Mouse (Mus musculus) cortical plate, adult 2 months (tissue): ENCODE measurements around the gene Syk.

Experiments used
- CTCF ChIP-seq: fragments of 200-500 bp; IDR thresholded peaks from 2 replicates; pipeline ENCODE4 v1.5.1; 2011; ENCODE audit warnings: mild to moderate bottlenecking, control low read depth, low read length; ENCODE audit not compliant: insufficient read depth; ENCODE audit errors: extremely low read depth
- POLR2A ChIP-seq: fragments of 200-500 bp; IDR thresholded peaks from 2 replicates; pipeline ENCODE4 v1.6.1; 2011; ENCODE audit warnings: mild to moderate bottlenecking, low read length, control low read depth; ENCODE audit not compliant: insufficient read depth; ENCODE audit errors: extremely low read depth

DNA sequence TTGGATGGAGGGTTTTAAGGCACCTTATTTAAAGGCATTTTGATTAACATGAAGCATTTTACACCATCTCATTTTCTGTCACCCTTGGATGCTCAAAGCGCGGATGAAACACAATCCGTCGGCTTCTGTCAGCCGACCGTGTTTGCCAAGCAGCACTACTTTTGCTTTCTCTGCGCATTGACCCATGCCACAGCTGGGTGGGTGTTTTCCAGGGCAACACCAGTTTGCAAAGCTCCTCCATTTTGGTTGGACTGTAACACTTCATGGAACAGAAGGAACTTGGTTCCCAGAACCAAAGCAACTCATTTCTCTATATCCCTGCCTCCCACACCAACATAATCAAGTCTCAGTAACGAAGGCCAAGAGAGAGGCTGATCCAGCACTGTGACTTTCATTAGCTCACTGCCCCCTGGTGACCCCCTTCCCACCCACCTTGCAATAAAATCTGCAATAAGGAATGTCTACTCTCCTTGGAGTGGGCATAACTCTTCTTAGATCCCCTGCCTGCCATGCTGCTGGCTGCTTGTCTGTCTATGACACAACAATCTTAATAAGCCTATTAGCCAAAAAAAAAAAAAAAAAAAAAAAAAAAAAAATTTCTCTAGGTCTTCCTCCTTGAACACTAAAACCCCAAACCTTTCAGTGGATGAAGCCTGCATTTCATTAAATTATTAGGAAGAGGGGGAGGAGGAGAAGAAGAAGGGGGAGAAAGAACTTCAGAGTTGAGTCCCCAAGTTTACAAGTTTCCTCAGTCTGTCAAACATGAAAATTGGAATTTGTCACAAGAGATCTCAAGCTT is 21.4 kb upstream of the Syk start:
- TF ChIP-seq POLR2A (no peak), CTCF (no peak)
